In the genomic region with DNA sequence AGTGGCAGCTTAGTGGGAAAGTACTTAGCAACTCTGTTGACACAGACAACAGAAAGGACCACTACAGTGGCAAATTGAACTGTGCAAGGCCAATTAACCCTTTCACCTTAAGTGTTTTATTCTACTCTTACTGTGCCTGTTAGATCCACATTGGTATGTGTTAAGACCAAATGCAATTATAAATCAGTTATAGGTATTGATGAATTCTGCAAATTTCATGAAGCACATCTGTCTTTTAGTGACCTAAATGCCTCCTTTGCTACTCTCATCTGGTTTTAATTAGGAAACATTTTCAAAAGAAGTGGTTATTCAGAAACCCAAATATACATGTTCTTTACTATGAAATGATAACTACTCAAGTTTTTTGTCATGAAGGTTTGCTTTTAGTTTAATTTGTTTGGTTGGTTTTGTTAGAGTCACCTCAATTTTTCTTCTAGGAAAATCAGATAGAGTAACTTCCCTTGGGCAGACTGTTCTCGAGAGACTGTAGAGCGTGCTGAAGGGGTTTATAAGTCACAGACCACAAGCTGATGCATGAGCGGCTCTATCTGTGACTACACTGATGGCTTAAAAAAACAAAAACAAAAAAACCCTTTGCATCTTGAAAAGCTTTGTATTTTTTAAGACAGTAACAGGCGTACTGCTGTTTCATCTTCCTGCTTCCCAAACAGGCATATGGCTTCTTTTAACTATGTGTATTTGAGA, we compare ENCODE assay signal across 30 mouse cellular contexts. TPM values are rescaled to one million over a fixed set of nuclear protein-coding genes. Genes with fewer than 3 reads are reported as not detected.
DNase-seq lines count a peak whose midpoint lies in the region; ATAC-seq lines count a peak whose summit lies in the region.
"Had no signal": no experiment of that assay in that cellular context is flagged by ENCODE, and none has a peak within 500 bp of the region (broad histone marks: within the 10 kb centered on the region; RNA-seq: fewer than 3 reads in every experiment).

No protein-coding gene starts in this region.

- H3K27ac ChIP-seq in midbrain, embryonic 11.5 days (ENCODE audit: low read depth, low read length), result no peak overlapping the region
- no peak overlapping the region for H3K27ac ChIP-seq in midbrain, embryonic 10.5 days (replicated peaks)
- H3K27ac ChIP-seq: embryonic facial prominence, embryonic 12.5 days; heart, embryonic 10.5 days; heart, embryonic 15.5 days; hindbrain, embryonic 15.5 days; kidney, embryonic 15.5 days; left cerebral cortex, adult 2 months; limb, embryonic 13.5 days; liver, embryonic 12.5 days; midbrain, embryonic 13.5 days; neural tube, embryonic 13.5 days had no signal

- intact Hi-C loops in left cerebral cortex, postnatal 36 days (cut with DNase I), result no loop called here

- WGBS in midbrain, embryonic 11.5 days, result 76% methylated on average over 4 of the region's 4 CpGs
- WGBS in midbrain, embryonic 10.5 days, result 68% methylated on average over 4 of the region's 4 CpGs

- no peaks in the 10 kb centered on the region for H3K4me1 ChIP-seq in midbrain, embryonic 11.5 days (ENCODE audit: control insufficient read depth, insufficient read depth, low read length)
- no peaks in the 10 kb centered on the region for H3K4me1 ChIP-seq in midbrain, embryonic 10.5 days
- H3K4me1 ChIP-seq: hindbrain, embryonic 15.5 days; midbrain, embryonic 13.5 days; neural tube, embryonic 13.5 days had no signal

- H3K36me3 ChIP-seq in midbrain, embryonic 11.5 days (ENCODE audit: control insufficient read depth, insufficient read depth, low read length), result no peaks in the 10 kb centered on the region
- H3K36me3 ChIP-seq in midbrain, embryonic 10.5 days, result no peaks in the 10 kb centered on the region
- H3K36me3 ChIP-seq in splenic B cell, adult 2 months (ENCODE audit: control insufficient read depth, insufficient read depth, low read length, poor library complexity, severe bottlenecking), result no peaks in the 10 kb centered on the region
- H3K36me3 ChIP-seq: embryonic facial prominence, embryonic 12.5 days; heart, embryonic 10.5 days; hindbrain, embryonic 15.5 days; midbrain, embryonic 13.5 days; neural tube, embryonic 13.5 days had no signal

- DNase-seq in frontal cortex, adult 2 months (ENCODE audit: extremely low spot score in 1 of 2, low spot score in 1 of 2), result no peak
- DNase-seq in midbrain, embryonic 11.5 days (ENCODE audit: low spot score, missing footprints), result no peak
- no peak for DNase-seq in midbrain, embryonic 10.5 days (ENCODE audit: low spot score)
- DNase-seq in embryo, embryonic 9.5 days (ENCODE audit: extremely low spot score), result peak; percentile 24
- peak; percentile 8 for DNase-seq in splenic B cell, adult 2 months (ENCODE audit: low read depth, low spot score)
- no peak for DNase-seq in left cerebral cortex, postnatal 36 days (ENCODE audit: low spot score in 2 of 2)
- DNase-seq in liver, result no peak
- DNase-seq: adrenal gland, adult 8-10 months; cerebellum, adult 8-10 months; cerebellum, postnatal 36 days; gastrocnemius, postnatal 14 days; kidney, adult 18-20 months; kidney, postnatal 25 days; liver, postnatal 0 days; retina, postnatal 1 day; right cerebral cortex, postnatal 14 days; thymus, postnatal 25 days had no signal

- no peak overlapping the region for H3K4me3 ChIP-seq in midbrain, embryonic 11.5 days (ENCODE audit: low read depth, low read length)
- H3K4me3 ChIP-seq in midbrain, embryonic 10.5 days, result no peak overlapping the region
- H3K4me3 ChIP-seq: embryonic facial prominence, embryonic 12.5 days; erythroblast, embryonic 14.5 days; heart, embryonic 10.5 days; heart, embryonic 15.5 days; hindbrain, embryonic 15.5 days; kidney, embryonic 15.5 days; left cerebral cortex, adult 2 months; limb, embryonic 13.5 days; liver, embryonic 12.5 days; midbrain, embryonic 13.5 days; neural tube, embryonic 13.5 days had no signal

- ATAC-seq in frontal cortex, adult (ENCODE audit: low TSS enrichment), result peak; percentile 44; the same call in 1 of the 2 replicates
- peak; percentile 48; the same call in 1 of the 2 replicates for ATAC-seq in midbrain, embryonic 11.5 days (ENCODE audit: low FRiP score)
- ATAC-seq: forebrain, embryonic 16.5 days; liver, embryonic 12.5 days; liver, postnatal 0 days; midbrain, embryonic 13.5 days had no signal

- no peaks in the 10 kb centered on the region for H3K27me3 ChIP-seq in midbrain, embryonic 11.5 days (ENCODE audit: control insufficient read depth, insufficient read depth, low read length)
- H3K27me3 ChIP-seq in midbrain, embryonic 10.5 days (ENCODE audit: low read depth, poor library complexity, severe bottlenecking), result no peaks in the 10 kb centered on the region
- no peaks in the 10 kb centered on the region for H3K27me3 ChIP-seq in splenic B cell, adult 2 months (ENCODE audit: control insufficient read depth, insufficient read depth, low read length, poor library complexity, severe bottlenecking)
- H3K27me3 ChIP-seq: embryonic facial prominence, embryonic 12.5 days; heart, embryonic 15.5 days; hindbrain, embryonic 15.5 days; kidney, embryonic 15.5 days; limb, embryonic 13.5 days; liver, embryonic 12.5 days; midbrain, embryonic 13.5 days; neural tube, embryonic 13.5 days had no signal

- H3K4me2 ChIP-seq in midbrain, embryonic 11.5 days, result no peak overlapping the region
- H3K4me2 ChIP-seq: embryonic facial prominence, embryonic 12.5 days; heart, embryonic 15.5 days; hindbrain, embryonic 15.5 days; kidney, embryonic 15.5 days; limb, embryonic 13.5 days; liver, embryonic 12.5 days; midbrain, embryonic 13.5 days; neural tube, embryonic 13.5 days had no signal

- no peak overlapping the region for H3K9ac ChIP-seq in midbrain, embryonic 11.5 days (ENCODE audit: low read length)
- H3K9ac ChIP-seq: embryonic facial prominence, embryonic 12.5 days; heart, embryonic 15.5 days; hindbrain, embryonic 15.5 days; kidney, embryonic 15.5 days; limb, embryonic 13.5 days; liver, embryonic 12.5 days; liver, postnatal 0 days; midbrain, embryonic 13.5 days; neural tube, embryonic 13.5 days had no signal

- H3K9me3 ChIP-seq in midbrain, embryonic 11.5 days (ENCODE audit: control insufficient read depth, low read length), result no peaks in the 10 kb centered on the region
- H3K9me3 ChIP-seq in midbrain, embryonic 10.5 days (replicated peaks), result no peaks in the 10 kb centered on the region
- H3K9me3 ChIP-seq: embryonic facial prominence, embryonic 12.5 days; heart, embryonic 10.5 days; heart, embryonic 15.5 days; hindbrain, embryonic 15.5 days; kidney, embryonic 15.5 days; liver, embryonic 12.5 days; midbrain, embryonic 13.5 days had no signal

RNA-seq across cellular contexts. Expression of a gene that starts 21.7 kb away (rescaled TPM):
- 13.7 and 16.6 TPM in 2 replicates for polyA plus RNA-seq in frontal cortex, adult 2 months (2012; rRNA removed)
- polyA plus RNA-seq in midbrain, embryonic 11.5 days (2014; fragmentation: Nextera tagmentation; extraction: Ambion mirVana), result 26.4 and 32.7 TPM in 2 replicates
- 25.8 and 27.0 TPM in 2 replicates for polyA plus RNA-seq in midbrain, embryonic 10.5 days (2016; fragmentation: Nextera tagmentation; extraction: Ambion mirVana)
- total RNA-seq in left cerebral cortex, postnatal 36 days (2021), result 10 to 100 TPM; 17.1 to 23.7 TPM

Comparison
In these comparisons a context has a peak if more than half of its experiments do, and no peak if none do; other contexts are left out.
1. DNase-seq: peak in embryo, embryonic 9.5 days (single experiment) and splenic B cell, adult 2 months (single experiment); none in frontal cortex, adult 2 months (0 of 2), midbrain, embryonic 11.5 days (single experiment), midbrain, embryonic 10.5 days (single experiment), left cerebral cortex, postnatal 36 days (0 of 2) and liver (single experiment).